Mouse (Mus musculus): ENCODE data around the gene Anxa6. TPM values are rescaled to one million over a fixed set of nuclear protein-coding genes. Genes with fewer than 3 reads are reported as not detected.

The Anxa6 gene
- polyA plus RNA-seq (2015; fragmentation: Nextera tagmentation; extraction: Ambion mirVana): 340 and 364 TPM in 2 replicates

DNA sequence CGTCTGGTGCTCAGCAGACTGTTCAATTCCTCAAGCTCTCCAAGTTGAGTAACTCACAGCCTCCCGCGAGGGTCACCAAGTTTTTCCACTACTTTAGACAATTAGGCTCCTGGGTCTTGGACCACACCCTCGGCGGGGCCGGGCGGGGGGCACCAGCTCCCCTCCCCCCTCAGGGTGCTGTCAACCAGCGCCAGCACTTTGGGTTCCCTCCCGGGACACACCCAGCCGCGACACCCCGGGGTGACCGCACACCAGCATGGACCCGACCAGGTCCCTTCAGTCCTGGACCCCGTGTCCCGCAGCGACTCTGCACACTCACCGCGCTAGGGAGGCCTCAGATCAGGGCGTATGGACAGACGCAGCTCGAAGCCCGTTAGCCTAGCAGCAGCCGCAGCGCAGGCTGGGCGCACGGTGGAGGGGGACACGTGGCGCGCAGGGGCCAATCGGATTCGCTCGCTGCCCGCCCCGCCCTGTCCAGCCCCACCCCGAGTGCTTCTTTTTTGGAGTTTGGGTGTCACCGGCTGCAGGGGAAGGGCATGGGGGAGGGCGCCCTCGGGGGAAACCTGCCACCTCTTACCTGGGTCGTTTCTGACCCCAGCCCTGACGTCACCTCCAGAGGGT lies at the start of gene Anxa6:
Gene Anxa6, minus strand, starts transcription at position 406 of the 621 bp plus-strand sequence.
- ATAC-seq (replicated peaks; ENCODE audit: extremely low read depth, insufficient read depth, low FRiP score): peak; percentile 97
- Histone ChIP-seq H3K4me3 (ENCODE audit: low read length) (peak within 1 kb of the TSS; percentile 97), H3K9me3 (replicated peaks; ENCODE audit: control insufficient read depth, low read length) (no peaks in the 10 kb centered on the region), H3K27me3 (ENCODE audit: control insufficient read depth, insufficient read depth, low read length) (no peaks in the 10 kb centered on the region), H3K27ac (ENCODE audit: low read length) (peak within 1 kb of the TSS; percentile 94), H3K36me3 (ENCODE audit: control insufficient read depth, insufficient read depth) (no peaks in the 10 kb centered on the region), H3K4me2 (ENCODE audit: low read depth, low read length) (peak within 1 kb of the TSS; percentile 94), H3K4me1 (ENCODE audit: control insufficient read depth, insufficient read depth, low read length) (peaks cover 34% of the 10 kb centered on the region), H3K9ac (ENCODE audit: low read length) (peak within 1 kb of the TSS; percentile 95)
- WGBS: under 1% methylated on average over 40 of the region's 41 CpGs

DNA sequence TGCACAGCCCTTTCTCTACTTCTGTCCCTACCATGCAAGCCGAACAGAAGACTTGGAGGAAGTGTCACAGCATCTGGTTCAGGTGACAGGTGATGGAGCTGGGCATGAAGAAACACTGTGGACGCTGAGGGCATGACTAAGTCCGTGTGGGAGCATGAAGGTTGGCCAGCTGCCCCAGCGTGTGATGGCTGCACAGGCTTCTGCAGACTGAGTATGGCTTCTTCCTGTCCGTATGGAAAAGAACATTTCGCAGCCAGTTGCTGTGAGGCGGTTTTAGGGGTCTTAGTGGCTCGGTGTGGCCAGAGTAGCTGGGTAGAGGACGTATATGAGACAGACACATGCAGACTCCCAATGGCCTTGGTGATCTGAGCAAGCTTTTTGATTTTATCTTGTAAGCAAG lies 48.0 kb upstream of the Anxa6 start:
- Histone ChIP-seq H3K4me3 (ENCODE audit: low read length) (no peak overlapping the region), H3K4me2 (ENCODE audit: low read depth, low read length) (no peak overlapping the region), H3K9ac (ENCODE audit: low read length) (no peak overlapping the region), H3K27ac (ENCODE audit: low read length) (no peak overlapping the region), H3K9me3 (replicated peaks; ENCODE audit: control insufficient read depth, low read length) (peaks cover 2% of the 10 kb centered on the region; the same call in 1 of the 2 replicates), H3K36me3 (ENCODE audit: control insufficient read depth, insufficient read depth) (no peaks in the 10 kb centered on the region; the same call in 1 of the 2 replicates), H3K4me1 (ENCODE audit: control insufficient read depth, insufficient read depth, low read length) (peaks cover 37% of the 10 kb centered on the region), H3K27me3 (ENCODE audit: control insufficient read depth, insufficient read depth, low read length) (no peaks in the 10 kb centered on the region)
- no peak for ATAC-seq (replicated peaks; ENCODE audit: extremely low read depth, insufficient read depth, low FRiP score)
- WGBS: 86% methylated on average over 9 of the region's 9 CpGs

DNA sequence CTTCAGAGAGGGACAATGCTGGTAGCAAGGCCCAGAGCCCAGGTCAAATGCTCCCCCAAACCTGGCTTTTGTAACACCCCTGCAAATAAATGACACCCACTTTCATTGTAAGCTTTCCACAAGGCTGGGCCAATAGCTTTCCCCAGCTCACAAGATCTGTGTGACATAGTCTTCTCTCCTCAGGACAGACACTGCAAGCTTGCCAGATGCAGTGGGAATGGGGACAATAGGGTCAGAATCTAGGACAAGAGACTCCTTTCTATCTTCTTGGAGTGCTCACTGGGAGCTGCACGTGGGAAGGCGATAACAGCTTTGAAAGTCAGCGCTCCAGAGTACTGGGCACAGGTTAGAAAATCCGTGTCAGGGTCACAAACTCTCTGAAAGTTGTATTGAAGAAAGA lies 45.9 kb upstream of the Anxa6 start:
- no peak overlapping the region for H3K4me3 ChIP-seq (ENCODE audit: low read length)

DNA sequence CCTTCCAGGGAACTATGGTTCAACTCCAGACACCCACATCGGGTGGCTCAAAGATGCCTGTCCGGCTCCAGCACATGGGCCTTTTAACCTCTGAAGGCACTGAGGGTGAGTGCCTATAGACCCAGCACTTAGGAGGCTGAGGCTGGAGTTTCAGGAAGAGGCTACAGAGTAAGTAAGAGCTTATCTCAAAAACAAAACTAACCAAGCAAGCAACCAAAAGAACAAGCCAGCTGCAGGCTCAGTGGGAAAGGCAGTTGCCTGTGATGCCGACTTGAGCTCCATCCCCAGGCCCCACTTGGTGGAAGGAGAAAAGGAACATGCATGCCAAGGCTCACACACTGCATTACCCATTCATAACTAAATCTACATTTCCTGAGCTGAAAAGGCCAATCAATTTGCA lies 45.3 kb upstream of the Anxa6 start:
- Histone ChIP-seq H3K27ac (ENCODE audit: low read length) (peak overlapping the region; percentile 94), H3K9me3 (replicated peaks; ENCODE audit: control insufficient read depth, low read length) (peaks cover 2% of the 10 kb centered on the region; the same call in 1 of the 2 replicates), H3K4me3 (ENCODE audit: low read length) (peak overlapping the region; percentile 55), H3K36me3 (ENCODE audit: control insufficient read depth, insufficient read depth) (no peaks in the 10 kb centered on the region; the same call in 1 of the 2 replicates), H3K4me2 (ENCODE audit: low read depth, low read length) (peak overlapping the region; percentile 67), H3K27me3 (ENCODE audit: control insufficient read depth, insufficient read depth, low read length) (no peaks in the 10 kb centered on the region), H3K4me1 (ENCODE audit: control insufficient read depth, insufficient read depth, low read length) (peaks cover 36% of the 10 kb centered on the region), H3K9ac (ENCODE audit: low read length) (peak overlapping the region; percentile 80)
- WGBS: 46% methylated on average over 3 of the region's 3 CpGs
- no peak for ATAC-seq (replicated peaks; ENCODE audit: extremely low read depth, insufficient read depth, low FRiP score)

More for the DNA sequence above, 45.9 kb upstream of the Anxa6 start:
- H3K9me3 ChIP-seq (replicated peaks; ENCODE audit: control insufficient read depth, low read length): peaks cover 2% of the 10 kb centered on the region; the same call in 1 of the 2 replicates
- ATAC-seq (replicated peaks; ENCODE audit: extremely low read depth, insufficient read depth, low FRiP score): no peak
- WGBS: 66% methylated on average over 4 of the region's 4 CpGs
- no peaks in the 10 kb centered on the region; the same call in 1 of the 2 replicates for H3K36me3 ChIP-seq (ENCODE audit: control insufficient read depth, insufficient read depth)
- no peak overlapping the region for H3K4me2 ChIP-seq (ENCODE audit: low read depth, low read length)
- H3K27me3 ChIP-seq (ENCODE audit: control insufficient read depth, insufficient read depth, low read length): no peaks in the 10 kb centered on the region
- H3K27ac ChIP-seq (ENCODE audit: low read length): peak overlapping the region; percentile 94
- peaks cover 36% of the 10 kb centered on the region for H3K4me1 ChIP-seq (ENCODE audit: control insufficient read depth, insufficient read depth, low read length)
- peak overlapping the region; percentile 80; the same call in 1 of the 2 replicates for H3K9ac ChIP-seq (ENCODE audit: low read length)

DNA sequence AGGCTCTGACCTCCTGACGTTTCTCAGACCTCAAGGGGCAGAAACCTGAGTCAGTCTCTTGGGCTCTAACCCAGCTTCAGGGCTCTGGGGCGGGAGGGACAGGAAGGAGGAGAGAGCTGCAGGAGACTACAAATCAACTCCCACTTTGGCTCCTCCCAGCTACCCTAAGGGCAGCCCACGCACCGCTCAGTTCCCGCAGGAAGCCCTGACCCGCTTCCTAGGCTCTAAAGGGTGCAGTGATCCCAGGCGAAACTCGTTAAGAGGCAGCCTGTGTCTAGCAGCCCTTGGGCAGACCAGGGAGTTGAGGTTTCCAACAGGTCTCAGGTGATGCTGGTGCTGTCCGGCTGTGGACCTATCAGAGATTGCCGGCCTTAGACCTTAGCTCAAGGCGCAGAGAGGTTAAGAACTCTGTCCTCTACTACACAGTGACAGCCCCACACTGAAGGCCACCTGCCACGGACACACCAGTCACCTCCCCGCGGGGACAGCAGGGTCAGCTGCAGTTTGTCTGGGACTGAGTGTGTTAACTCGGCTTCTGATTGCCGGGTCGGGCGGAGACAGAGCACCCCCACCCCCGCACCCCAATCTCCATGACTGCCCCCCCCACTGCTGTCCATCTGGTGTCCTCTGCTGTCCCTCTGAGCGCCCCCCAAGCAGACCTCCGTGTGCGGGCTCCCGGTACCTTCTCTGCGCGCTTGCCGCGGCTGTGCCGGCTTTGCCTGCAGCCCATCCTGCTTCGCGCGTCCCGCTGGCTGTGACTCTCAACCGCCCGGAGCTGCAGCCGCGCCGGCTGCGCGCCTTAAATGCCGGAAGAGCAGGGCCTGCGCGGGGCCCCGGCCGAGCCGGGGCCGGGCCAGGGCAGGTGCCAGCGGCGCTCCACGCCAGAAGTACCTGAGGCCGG lies 44.3 kb upstream of the Anxa6 start, which contains the start of gene Ccdc69:
Gene Ccdc69, minus strand, starts transcription at position 801 of the 901 bp plus-strand sequence.
- no peaks in the 10 kb centered on the region for H3K27me3 ChIP-seq (ENCODE audit: control insufficient read depth, insufficient read depth, low read length)
- ATAC-seq (replicated peaks; ENCODE audit: extremely low read depth, insufficient read depth, low FRiP score): peak; percentile 75
- H3K27ac ChIP-seq (ENCODE audit: low read length): peak within 1 kb of the TSS; percentile 94
- H3K9ac ChIP-seq (ENCODE audit: low read length): peak within 1 kb of the TSS; percentile 80
- peak within 1 kb of the TSS; percentile 55 for H3K4me3 ChIP-seq (ENCODE audit: low read length)
- H3K9me3 ChIP-seq (replicated peaks; ENCODE audit: control insufficient read depth, low read length): peaks cover 2% of the 10 kb centered on the region; the same call in 1 of the 2 replicates
- H3K4me1 ChIP-seq (ENCODE audit: control insufficient read depth, insufficient read depth, low read length): peaks cover 45% of the 10 kb centered on the region
- WGBS: under 1% methylated on average over 50 of the region's 50 CpGs
- H3K36me3 ChIP-seq (ENCODE audit: control insufficient read depth, insufficient read depth): no peaks in the 10 kb centered on the region; the same call in 1 of the 2 replicates
- peak within 1 kb of the TSS; percentile 67 for H3K4me2 ChIP-seq (ENCODE audit: low read depth, low read length)

DNA sequence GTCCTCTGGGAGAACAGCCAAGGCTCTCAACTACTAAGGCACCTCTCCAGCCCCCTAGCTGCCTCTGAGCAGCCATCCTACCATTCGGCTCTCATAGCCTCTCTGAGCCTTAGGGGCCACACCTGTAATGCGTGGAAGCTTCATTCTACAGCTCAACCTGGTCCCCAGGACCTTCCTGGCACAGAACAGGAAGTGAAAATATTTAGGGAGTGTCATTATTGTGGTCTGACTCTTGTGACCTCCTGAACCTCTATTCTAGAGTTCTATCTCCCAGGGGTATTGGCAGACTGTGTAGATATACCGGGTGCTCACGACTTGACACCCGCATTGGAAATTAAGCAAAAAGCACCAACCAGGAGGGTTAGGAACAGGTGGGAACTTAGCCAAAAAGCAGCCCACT lies 43.0 kb upstream of the Anxa6 start:
- Histone ChIP-seq H3K4me1 (ENCODE audit: control insufficient read depth, insufficient read depth, low read length) (peaks cover 45% of the 10 kb centered on the region), H3K9me3 (replicated peaks; ENCODE audit: control insufficient read depth, low read length) (no peaks in the 10 kb centered on the region; the same call in 1 of the 2 replicates), H3K36me3 (ENCODE audit: control insufficient read depth, insufficient read depth) (no peaks in the 10 kb centered on the region), H3K4me3 (ENCODE audit: low read length) (0 out of 2 replicates have a peak overlapping the region, but pooled peaks have one; percentile 55), H3K27me3 (ENCODE audit: control insufficient read depth, insufficient read depth, low read length) (no peaks in the 10 kb centered on the region), H3K9ac (ENCODE audit: low read length) (peak overlapping the region; percentile 80), H3K4me2 (ENCODE audit: low read depth, low read length) (peak overlapping the region; percentile 67), H3K27ac (ENCODE audit: low read length) (peak overlapping the region; percentile 94)
- 82% methylated on average over 5 of the region's 5 CpGs for WGBS
- ATAC-seq (replicated peaks; ENCODE audit: extremely low read depth, insufficient read depth, low FRiP score): no peak

DNA sequence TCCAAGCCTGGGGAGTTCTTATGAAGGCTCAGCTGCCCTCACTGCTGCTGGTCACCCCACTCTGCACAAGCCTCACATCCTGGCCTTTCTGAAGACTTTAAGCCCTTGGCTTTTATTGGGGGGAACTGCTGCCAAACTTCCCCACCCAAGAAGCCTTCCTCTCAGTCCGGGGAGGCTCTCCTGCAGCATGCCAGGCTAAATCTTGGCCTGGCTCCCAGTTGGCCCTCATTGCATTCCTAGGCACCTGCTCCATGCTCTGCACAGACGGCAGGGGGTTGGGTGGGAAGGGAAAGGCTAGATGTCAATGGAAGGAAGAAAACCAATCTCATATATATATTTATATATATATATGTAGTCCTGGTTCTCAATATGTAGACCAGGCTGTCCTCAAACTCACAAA lies 42.4 kb upstream of the Anxa6 start:
- Histone ChIP-seq H3K27ac (ENCODE audit: low read length) (peak overlapping the region; percentile 94), H3K27me3 (ENCODE audit: control insufficient read depth, insufficient read depth, low read length) (no peaks in the 10 kb centered on the region), H3K9ac (ENCODE audit: low read length) (peak overlapping the region; percentile 39), H3K4me1 (ENCODE audit: control insufficient read depth, insufficient read depth, low read length) (peaks cover 45% of the 10 kb centered on the region), H3K4me3 (ENCODE audit: low read length) (no peak overlapping the region), H3K36me3 (ENCODE audit: control insufficient read depth, insufficient read depth) (no peaks in the 10 kb centered on the region), H3K4me2 (ENCODE audit: low read depth, low read length) (peak overlapping the region; percentile 41), H3K9me3 (replicated peaks; ENCODE audit: control insufficient read depth, low read length) (no peaks in the 10 kb centered on the region; the same call in 1 of the 2 replicates)
- 33% methylated on average over 2 of the region's 2 CpGs for WGBS
- ATAC-seq (replicated peaks; ENCODE audit: extremely low read depth, insufficient read depth, low FRiP score): no peak

DNA sequence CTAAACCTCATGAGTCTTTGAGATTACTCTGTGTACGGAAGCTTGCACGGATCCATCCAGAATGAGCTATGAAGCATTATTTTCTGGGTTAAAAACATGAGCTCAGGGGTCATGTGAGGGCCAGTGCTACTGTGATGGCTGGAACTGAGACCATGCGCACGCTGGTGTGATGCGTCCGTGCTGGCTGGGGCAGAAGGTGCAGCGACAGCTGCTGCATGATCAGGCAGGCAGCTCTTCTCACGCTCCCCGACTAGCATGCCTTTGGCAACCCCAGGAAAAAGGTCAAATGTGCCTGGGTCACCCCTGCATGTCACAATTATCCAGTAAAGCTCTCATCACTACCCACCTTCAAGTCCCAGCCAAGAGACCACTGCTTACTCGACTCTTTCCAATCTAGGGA lies 39.9 kb upstream of the Anxa6 start:
- Histone ChIP-seq H3K4me1 (ENCODE audit: control insufficient read depth, insufficient read depth, low read length) (peaks cover 46% of the 10 kb centered on the region), H3K9ac (ENCODE audit: low read length) (peak overlapping the region; percentile 54; the same call in 1 of the 2 replicates)

More for the DNA sequence above, 39.9 kb upstream of the Anxa6 start:
- Histone ChIP-seq H3K9me3 (replicated peaks; ENCODE audit: control insufficient read depth, low read length) (no peaks in the 10 kb centered on the region), H3K36me3 (ENCODE audit: control insufficient read depth, insufficient read depth) (no peaks in the 10 kb centered on the region), H3K4me2 (ENCODE audit: low read depth, low read length) (peak overlapping the region; percentile 19; the same call in 1 of the 2 replicates), H3K27me3 (ENCODE audit: control insufficient read depth, insufficient read depth, low read length) (no peaks in the 10 kb centered on the region), H3K27ac (ENCODE audit: low read length) (peak overlapping the region; percentile 82), H3K4me3 (ENCODE audit: low read length) (no peak overlapping the region)
- ATAC-seq (replicated peaks; ENCODE audit: extremely low read depth, insufficient read depth, low FRiP score): no peak
- 49% methylated on average over 10 of the region's 10 CpGs for WGBS
